Mouse (Mus musculus) stomach, embryonic 14.5 days (tissue): ENCODE results near the gene Pex11a. TPM values are rescaled to one million over a fixed set of nuclear protein-coding genes. Genes with fewer than 3 reads are reported as not detected.

Experiments
- ATAC-seq: fragments of 200-750 bp; cut with Nextera tagmentation; 2 replicates; pipeline ENCODE4 v1.8.0; 2017; ENCODE audit warnings: low read depth, moderate TSS enrichment; ENCODE audit not compliant: insufficient number of reproducible peaks, insufficient read depth, low FRiP score
- H3K27ac ChIP-seq: fragments of 300-500 bp; sonication (generic); 2 replicates; pipeline ENCODE4 v1.5.1; 2014; ENCODE audit warnings: mild to moderate bottlenecking, low read length, moderate library complexity, mixed read lengths
- H3K27me3 ChIP-seq: fragments of 300-500 bp; sonication (generic); 2 replicates; pipeline ENCODE4 v1.6.1; 2014; ENCODE audit warnings: low read length, control low read depth, mixed read lengths; ENCODE audit not compliant: control insufficient read depth, insufficient read depth
- H3K36me3 ChIP-seq: fragments of 300-500 bp; sonication (generic); 2 replicates; pipeline ENCODE4 v1.6.1; 2014; ENCODE audit warnings: mild to moderate bottlenecking, control low read depth, low read length, moderate library complexity, mixed read lengths; ENCODE audit not compliant: control insufficient read depth, insufficient read depth
- H3K4me1 ChIP-seq: fragments of 300-500 bp; sonication (generic); 2 replicates; pipeline ENCODE4 v1.6.1; 2014; ENCODE audit warnings: low read length, control low read depth, mixed read lengths; ENCODE audit not compliant: control insufficient read depth, insufficient read depth
- H3K4me2 ChIP-seq: fragments of 300-500 bp; sonication (generic); replicated peaks from 2 replicates; pipeline ENCODE4 v1.6.1; 2014; ENCODE audit warnings: low read depth, low read length, control low read depth
- H3K4me3 ChIP-seq: fragments of 300-500 bp; sonication (generic); 2 replicates; pipeline ENCODE4 v1.5.1; 2014; ENCODE audit warnings: low read depth, low read length, control low read depth
- H3K9ac ChIP-seq: fragments of 300-500 bp; sonication (generic); replicated peaks from 2 replicates; pipeline ENCODE4 v1.6.1; 2014; ENCODE audit warnings: low read depth, mild to moderate bottlenecking, control low read depth, low read length, moderate library complexity, mixed read lengths
- H3K9me3 ChIP-seq: fragments of 300-500 bp; sonication (generic); 2 replicates; pipeline ENCODE4 v1.6.1; 2016; ENCODE audit warnings: low read depth, low read length, control low read depth; ENCODE audit not compliant: control insufficient read depth
- WGBS: fragments of 180-500 bp; shearing (Covaris S2); extraction: QIAGEN DNeasy Blood & Tissue Kit; methylation state at CpG from one replicate; pipeline ENCODE4 v1.1.7; 2014; 5-methylcytosine and 5-hydroxymethylcytosine counted together
- polyA plus RNA-seq: library from polyadenylated mRNA; unstranded; fragments of >200 nt; fragmentation: Nextera tagmentation; extraction: Ambion mirVana; gene quantifications from 2 replicates; pipeline ENCODE4 v1.2.1, GENCODE M21; 2014

Gene Pex11a
- polyA plus RNA-seq, 1 experiment from 2014 or later = 11.0 TPM

DNA sequence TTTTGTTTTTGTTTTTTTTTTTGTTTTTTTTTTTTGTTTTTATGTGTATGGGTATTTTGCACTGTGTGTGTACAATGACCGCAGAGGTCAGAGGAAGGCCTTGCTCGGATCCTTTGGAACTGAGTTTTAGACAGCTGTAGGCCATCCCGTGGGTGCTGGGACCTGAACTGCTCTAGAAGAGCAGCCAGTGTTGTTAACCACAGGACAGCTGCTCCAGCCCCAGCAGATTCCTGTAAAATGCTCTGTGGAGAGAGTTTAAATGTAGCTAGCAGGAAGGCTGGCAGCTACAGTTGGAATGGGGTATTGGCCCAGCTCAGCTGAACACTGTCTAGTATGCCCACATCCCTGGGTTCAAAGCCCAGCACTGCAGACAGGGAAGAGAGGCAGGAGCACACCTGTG lies 26.7 kb upstream of the Pex11a start:
- ATAC-seq = no peak
- no peaks in the 10 kb centered on the region for H3K27me3 ChIP-seq
- WGBS = 86% methylated on average over 3 of the region's 3 CpGs
- H3K9ac ChIP-seq = no peak overlapping the region
- no peak overlapping the region for H3K4me2 ChIP-seq
- no peak overlapping the region for H3K27ac ChIP-seq
- H3K4me1 ChIP-seq = no peaks in the 10 kb centered on the region
- no peaks in the 10 kb centered on the region for H3K9me3 ChIP-seq
- H3K36me3 ChIP-seq = no peaks in the 10 kb centered on the region
- H3K4me3 ChIP-seq = no peak overlapping the region

DNA sequence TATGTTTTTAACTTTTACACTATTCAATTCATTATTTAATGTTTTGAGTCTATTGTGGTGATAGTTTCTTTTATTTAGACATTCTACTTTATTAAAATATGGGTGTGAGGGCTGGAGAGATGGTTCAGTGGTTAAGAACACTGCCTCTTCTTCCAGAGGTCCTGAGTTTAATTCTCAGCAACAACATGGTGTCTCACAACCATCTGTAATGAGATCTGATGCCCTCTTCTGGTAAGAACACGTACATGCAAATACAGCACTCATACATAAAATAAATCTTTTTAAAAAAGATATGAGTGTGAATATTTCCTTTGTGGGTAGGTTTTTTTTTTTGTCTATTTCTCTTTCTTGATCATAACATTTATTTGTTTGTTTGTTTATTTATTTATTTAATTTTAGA lies 23.1 kb upstream of the Pex11a start:
- Histone ChIP-seq H3K9me3 (no peaks in the 10 kb centered on the region), H3K9ac (no peak overlapping the region), H3K4me3 (no peak overlapping the region), H3K36me3 (no peaks in the 10 kb centered on the region), H3K4me2 (no peak overlapping the region), H3K27me3 (no peaks in the 10 kb centered on the region), H3K27ac (no peak overlapping the region), H3K4me1 (no peaks in the 10 kb centered on the region)
- ATAC-seq = no peak
- 45% methylated on average over 1 of the region's 1 CpGs for WGBS

DNA sequence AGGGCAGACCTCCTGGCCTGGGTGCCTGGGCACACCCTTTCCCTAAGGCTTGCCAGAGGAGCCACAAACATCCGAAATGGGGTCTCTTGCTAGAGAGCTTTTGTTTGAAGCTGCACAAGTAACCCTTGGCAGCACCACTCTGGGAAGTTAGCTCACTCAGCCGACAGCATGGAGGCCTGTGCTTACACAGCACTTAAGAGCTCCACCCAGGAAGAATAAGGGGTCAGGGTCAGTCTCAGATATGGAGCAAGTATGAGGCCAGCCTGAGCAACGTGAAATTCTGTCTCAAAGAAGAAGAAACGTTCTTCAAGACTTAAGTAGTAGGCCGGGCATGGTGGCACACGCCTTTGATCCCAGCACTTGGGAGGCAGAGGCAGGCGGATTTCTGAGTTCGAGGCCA lies 19.2 kb upstream of the Pex11a start:
- H3K9me3 ChIP-seq = no peaks in the 10 kb centered on the region
- no peak overlapping the region for H3K27ac ChIP-seq
- no peak overlapping the region for H3K9ac ChIP-seq
- ATAC-seq = no peak
- no peaks in the 10 kb centered on the region for H3K27me3 ChIP-seq
- no peaks in the 10 kb centered on the region for H3K4me1 ChIP-seq
- WGBS = 72% methylated on average over 8 of the region's 8 CpGs
- H3K4me3 ChIP-seq = no peak overlapping the region
- H3K4me2 ChIP-seq = no peak overlapping the region
- no peaks in the 10 kb centered on the region for H3K36me3 ChIP-seq

DNA sequence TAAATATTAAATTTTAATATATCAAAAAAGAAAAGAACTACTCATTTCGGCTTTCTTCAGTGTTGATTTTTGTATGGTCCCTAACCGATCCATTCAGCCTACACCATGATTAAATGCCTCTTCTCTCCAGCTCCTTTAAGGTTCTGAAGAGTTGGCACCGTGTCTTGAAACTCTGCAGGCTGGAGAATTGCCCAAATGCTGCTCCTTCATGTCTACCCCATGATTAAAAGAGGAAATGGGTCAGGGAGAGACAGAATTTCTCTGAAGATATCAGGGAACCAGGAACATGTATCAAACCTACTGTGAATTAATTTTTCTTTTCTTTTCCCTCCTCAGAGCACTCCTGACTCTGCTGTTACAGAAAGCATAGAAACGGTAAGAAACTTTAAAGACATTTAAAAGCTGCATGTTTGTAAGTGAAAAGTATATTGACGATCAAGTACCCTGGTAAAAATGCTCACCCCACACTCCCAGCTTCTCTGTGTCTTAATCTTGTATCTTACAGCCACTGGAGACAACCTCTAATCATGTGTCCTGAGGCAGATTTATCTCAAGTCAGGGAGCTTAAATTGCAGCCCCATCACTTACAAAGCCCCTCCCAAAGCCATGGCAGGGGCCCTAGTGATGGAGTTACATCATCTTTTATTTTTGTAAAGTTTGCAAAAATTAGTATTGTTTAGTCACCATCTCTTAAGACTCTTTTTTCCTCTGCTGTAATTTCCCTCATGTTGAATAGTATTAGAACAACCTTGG lies 18.4 kb upstream of the Pex11a start:
- no peaks in the 10 kb centered on the region for H3K4me1 ChIP-seq
- H3K27me3 ChIP-seq = no peaks in the 10 kb centered on the region
- no peak overlapping the region for H3K27ac ChIP-seq
- no peak overlapping the region for H3K4me3 ChIP-seq
- no peaks in the 10 kb centered on the region for H3K36me3 ChIP-seq
- WGBS = 77% methylated on average over 5 of the region's 5 CpGs
- no peaks in the 10 kb centered on the region for H3K9me3 ChIP-seq
- H3K4me2 ChIP-seq = no peak overlapping the region
- no peak for ATAC-seq
- no peak overlapping the region for H3K9ac ChIP-seq

- no peak overlapping the region for H3K4me2 ChIP-seq
- H3K4me3 ChIP-seq = no peak overlapping the region
- H3K9ac ChIP-seq = no peak overlapping the region
- ATAC-seq = no peak
- no peaks in the 10 kb centered on the region for H3K4me1 ChIP-seq
- H3K36me3 ChIP-seq = no peaks in the 10 kb centered on the region
- no peak overlapping the region for H3K27ac ChIP-seq
- H3K9me3 ChIP-seq = no peaks in the 10 kb centered on the region
- no peaks in the 10 kb centered on the region for H3K27me3 ChIP-seq
Measured at GRCm38 (mm10) chr7:79759766-79760165, 16.8 kb upstream of the Pex11a start.

GRCm38 (mm10) chr7:79758176-79758575 lies 15.2 kb upstream of the Pex11a start:
- Histone ChIP-seq H3K9me3 (no peaks in the 10 kb centered on the region), H3K9ac (no peak overlapping the region), H3K27ac (no peak overlapping the region), H3K4me1 (no peaks in the 10 kb centered on the region), H3K4me3 (no peak overlapping the region), H3K36me3 (no peaks in the 10 kb centered on the region), H3K27me3 (no peaks in the 10 kb centered on the region), H3K4me2 (no peak overlapping the region)
- WGBS = 49% methylated on average over 6 of the region's 6 CpGs
- ATAC-seq = no peak

DNA sequence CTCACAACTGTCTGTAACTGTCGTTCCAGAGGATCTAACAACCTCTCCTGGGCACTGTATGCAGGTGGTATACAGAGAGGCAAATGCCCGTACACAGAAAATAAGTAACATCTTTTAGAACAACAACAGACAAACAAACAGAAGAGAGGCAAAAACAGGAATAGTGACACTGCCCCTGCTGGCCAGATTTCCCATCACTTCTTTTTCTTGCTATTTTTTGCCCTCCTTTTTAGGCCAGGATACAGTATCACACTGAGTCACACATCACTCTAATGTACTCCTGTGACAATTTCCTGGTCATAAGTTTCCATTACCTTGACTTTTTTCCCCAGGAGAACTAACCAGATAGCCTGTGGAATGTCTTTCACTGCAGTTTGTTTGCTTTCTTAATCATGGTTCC lies 13.4 kb upstream of the Pex11a start:
- Histone ChIP-seq H3K36me3 (no peaks in the 10 kb centered on the region), H3K4me1 (no peaks in the 10 kb centered on the region), H3K9me3 (no peaks in the 10 kb centered on the region), H3K4me3 (no peak overlapping the region), H3K4me2 (no peak overlapping the region), H3K27me3 (no peaks in the 10 kb centered on the region), H3K27ac (no peak overlapping the region), H3K9ac (no peak overlapping the region)
- ATAC-seq = no peak
- WGBS = 46% methylated on average over 2 of the region's 2 CpGs

GRCm38 (mm10) chr7:79749511-79749910 lies 6.6 kb upstream of the Pex11a start:
- Histone ChIP-seq H3K9ac (no peak overlapping the region), H3K4me3 (no peak overlapping the region), H3K9me3 (no peaks in the 10 kb centered on the region), H3K4me2 (no peak overlapping the region), H3K4me1 (no peaks in the 10 kb centered on the region), H3K36me3 (no peaks in the 10 kb centered on the region), H3K27ac (no peak overlapping the region), H3K27me3 (no peaks in the 10 kb centered on the region)
- WGBS = 87% methylated on average over 6 of the region's 6 CpGs
- no peak for ATAC-seq

GRCm38 (mm10) chr7:79747659-79748058 lies 4.7 kb upstream of the Pex11a start:
- Histone ChIP-seq H3K9ac (no peak overlapping the region), H3K4me2 (no peak overlapping the region), H3K27ac (no peak overlapping the region), H3K27me3 (no peaks in the 10 kb centered on the region), H3K4me3 (no peak overlapping the region), H3K4me1 (0 out of 2 replicates have a peak, but pooled peaks cover 4% of the 10 kb centered on the region), H3K9me3 (no peaks in the 10 kb centered on the region), H3K36me3 (no peaks in the 10 kb centered on the region)
- WGBS = 77% methylated on average over 6 of the region's 6 CpGs
- ATAC-seq = no peak
